In genomic region chr12:102949395-102950208, GRCm38 (mm10) we compare ENCODE assay signal across 8 mouse cellular contexts. TPM values are rescaled to one million over a fixed set of nuclear protein-coding genes. Genes with fewer than 3 reads are reported as not detected.
DNase-seq lines count a peak whose midpoint lies in the region; ATAC-seq and TF ChIP-seq lines count a peak whose summit lies in the region.

No protein-coding gene starts in this region.

- peaks cover 31% of the 10 kb centered on the region for H3K27me3 ChIP-seq in forebrain, embryonic 10.5 days (ENCODE audit: poor library complexity, severe bottlenecking)
- no peaks in the 10 kb centered on the region; the same call in 1 of the 2 replicates for H3K27me3 ChIP-seq in hindbrain, embryonic 12.5 days
- H3K27me3 ChIP-seq in lung, postnatal 0 days (replicated peaks; ENCODE audit: insufficient read depth, low read length): peaks cover 7% of the 10 kb centered on the region; the same call in 1 of the 2 replicates

- under 1% methylated on average over 41 of the region's 42 CpGs for WGBS in forebrain, embryonic 10.5 days
- WGBS in hindbrain, embryonic 12.5 days: under 1% methylated on average over 35 of the region's 42 CpGs
- 1% methylated on average over 39 of the region's 42 CpGs for WGBS in lung, postnatal 0 days

- peak overlapping the region; percentile 66 for H3K4me2 ChIP-seq in hindbrain, embryonic 12.5 days (replicated peaks)
- peak overlapping the region; percentile 68 for H3K4me2 ChIP-seq in lung, postnatal 0 days (replicated peaks; ENCODE audit: low read depth, low read length)

- peak overlapping the region; percentile 70 for H3K9ac ChIP-seq in hindbrain, embryonic 12.5 days
- no peak overlapping the region for H3K9ac ChIP-seq in lung, postnatal 0 days (replicated peaks; ENCODE audit: low read depth)

- no peaks in the 10 kb centered on the region for H3K36me3 ChIP-seq in forebrain, embryonic 10.5 days (replicated peaks)
- no peaks in the 10 kb centered on the region for H3K36me3 ChIP-seq in hindbrain, embryonic 12.5 days
- H3K36me3 ChIP-seq in lung, postnatal 0 days (ENCODE audit: insufficient read depth, low read length): no peaks in the 10 kb centered on the region

- DNase-seq in Muller cell, postnatal 12 days (ENCODE audit: inconsistent ontology term): peak; percentile 79
- peak; percentile 68 for DNase-seq in forebrain, embryonic 10.5 days (ENCODE audit: extremely low spot score, low spot score)
- peak; percentile 49 to 59 for DNase-seq in layer of hippocampus, postnatal 25 days (ENCODE audit: extremely low spot score in 1 of 2, low spot score in 1 of 2)
- peak; percentile 46 for DNase-seq in lung, postnatal 0 days (ENCODE audit: low spot score)
- peak; percentile 87 for DNase-seq in right cerebral cortex, adult 18-20 months
- no peak for DNase-seq in spleen, adult 12 weeks (ENCODE audit: low spot score)

- H3K27ac ChIP-seq in bone marrow macrophage, adult 2 months (ENCODE audit: insufficient read depth, low read depth, low read length): no peak overlapping the region
- H3K27ac ChIP-seq in forebrain, embryonic 10.5 days: peak overlapping the region; percentile 81
- peak overlapping the region; percentile 98 for H3K27ac ChIP-seq in hindbrain, embryonic 12.5 days
- H3K27ac ChIP-seq in lung, postnatal 0 days (ENCODE audit: low read length): no peak overlapping the region

- no peaks in the 10 kb centered on the region for H3K4me1 ChIP-seq in bone marrow macrophage, adult 2 months (ENCODE audit: control insufficient read depth, insufficient read depth, low read length)
- H3K4me1 ChIP-seq in forebrain, embryonic 10.5 days: peaks cover 15% of the 10 kb centered on the region
- peaks cover 15% of the 10 kb centered on the region for H3K4me1 ChIP-seq in hindbrain, embryonic 12.5 days
- H3K4me1 ChIP-seq in lung, postnatal 0 days (ENCODE audit: insufficient read depth, low read depth, low read length): peaks cover 8% of the 10 kb centered on the region

- TF ChIP-seq CTCF in bone marrow macrophage, adult 2 months (IDR thresholded peaks at IDR 0.05; ENCODE audit: low read depth, low read length): no peak
- no peak for TF ChIP-seq CTCF in lung, postnatal 0 days (IDR thresholded peaks at IDR 0.05)

- no peaks in the 10 kb centered on the region for H3K9me3 ChIP-seq in forebrain, embryonic 10.5 days
- H3K9me3 ChIP-seq in hindbrain, embryonic 12.5 days (replicated peaks): no peaks in the 10 kb centered on the region
- H3K9me3 ChIP-seq in lung, postnatal 0 days (ENCODE audit: low read length): no peaks in the 10 kb centered on the region

- TF ChIP-seq EP300 in lung, postnatal 0 days (IDR thresholded peaks at IDR 0.05): no peak

- H3K4me3 ChIP-seq in bone marrow macrophage, adult 2 months (ENCODE audit: insufficient read depth, low read length): peak overlapping the region; percentile 46
- peak overlapping the region; percentile 71 for H3K4me3 ChIP-seq in forebrain, embryonic 10.5 days
- peak overlapping the region; percentile 67 for H3K4me3 ChIP-seq in hindbrain, embryonic 12.5 days
- H3K4me3 ChIP-seq in lung, postnatal 0 days (ENCODE audit: low read depth, low read length): peak overlapping the region; percentile 38

- ATAC-seq in hindbrain, embryonic 12.5 days (ENCODE audit: low FRiP score): peak; percentile 89
- ATAC-seq in lung, postnatal 0 days: peak; percentile 61

- TF ChIP-seq POLR2A in bone marrow macrophage, adult 2 months (IDR thresholded peaks at IDR 0.05; ENCODE audit: borderline replicate concordance, low read depth, low read length): no peak

RNA-seq across cellular contexts. Expression of gene Unc79, which starts 0.9 kb away (rescaled TPM):
- 0.16 TPM in 1 of 2 replicates, not detected in the other for polyA plus RNA-seq in bone marrow macrophage, adult 2 months (2012; ENCODE audit: insufficient read depth, insufficient read length, missing spikeins)
- 0.33 and 0.36 TPM in 2 replicates for polyA plus RNA-seq in forebrain, embryonic 10.5 days (2016; fragmentation: Nextera tagmentation; extraction: Ambion mirVana)
- polyA plus RNA-seq in hindbrain, embryonic 12.5 days (2016; fragmentation: Nextera tagmentation; extraction: Ambion mirVana): 4.9 and 5.2 TPM in 2 replicates
- 10 to 100 TPM; 46.3 to 54.5 TPM for total RNA-seq in layer of hippocampus, postnatal 25 days (2021)
- polyA plus RNA-seq in lung, postnatal 0 days (2015; fragmentation: Nextera tagmentation; extraction: Ambion mirVana): 0.24 and 0.57 TPM in 2 replicates

RNA-seq across cellular contexts. Expression of gene Cox8c, which starts 50.5 kb away (rescaled TPM):
- polyA plus RNA-seq in bone marrow macrophage, adult 2 months (2012; ENCODE audit: insufficient read depth, insufficient read length, missing spikeins): not detected in 2 replicates
- polyA plus RNA-seq in forebrain, embryonic 10.5 days (2016; fragmentation: Nextera tagmentation; extraction: Ambion mirVana): not detected in 2 replicates
- polyA plus RNA-seq in hindbrain, embryonic 12.5 days (2016; fragmentation: Nextera tagmentation; extraction: Ambion mirVana): not detected in 2 replicates
- total RNA-seq in layer of hippocampus, postnatal 25 days (2021): not detected
- not detected in 2 replicates for polyA plus RNA-seq in lung, postnatal 0 days (2015; fragmentation: Nextera tagmentation; extraction: Ambion mirVana)

Comparison
In these comparisons a context has a peak if more than half of its experiments do, and no peak if none do; other contexts are left out.
1. H3K27ac ChIP-seq: peak in forebrain, embryonic 10.5 days (single experiment) and hindbrain, embryonic 12.5 days (single experiment); none in bone marrow macrophage, adult 2 months (single experiment) and lung, postnatal 0 days (single experiment).
2. Peak in every context shown above with its lines, with median percentiles within 50 percentile points of each other: H3K4me3 ChIP-seq.